Mouse (Mus musculus) liver, adult 2 months (tissue): ENCODE measurements around the gene Grin3b. TPM values are rescaled to one million over a fixed set of nuclear protein-coding genes. Genes with fewer than 3 reads are reported as not detected.

Source experiments
- DNase-seq: peaks from one replicate; pipeline ENCODE4 v3.0.0-alpha.2; 2011; ENCODE audit warnings: low read depth, low spot score; ENCODE audit errors: extremely low read depth
- H3K27ac ChIP-seq: fragments of 200-500 bp; replicated peaks from 2 replicates; pipeline ENCODE4 v1.5.1; 2012; ENCODE audit warnings: low read depth, mild to moderate bottlenecking, control low read depth, inconsistent platforms, low read length; ENCODE audit not compliant: insufficient read depth
- H3K27me3 ChIP-seq: fragments of 200-500 bp; 2 replicates; pipeline ENCODE4 v1.6.1; 2012; ENCODE audit warnings: mild to moderate bottlenecking, moderate library complexity, low read length, inconsistent platforms; ENCODE audit not compliant: control insufficient read depth, insufficient read depth
- H3K36me3 ChIP-seq: fragments of 200-500 bp; 2 replicates; pipeline ENCODE4 v1.6.1; 2012; ENCODE audit warnings: low read length, inconsistent platforms; ENCODE audit not compliant: control insufficient read depth, insufficient read depth
- H3K4me1 ChIP-seq: fragments of 200-500 bp; 2 replicates; pipeline ENCODE4 v1.6.1; 2011; ENCODE audit warnings: low read length; ENCODE audit not compliant: control insufficient read depth, insufficient read depth
- H3K4me3 ChIP-seq: fragments of 200-500 bp; 2 replicates; pipeline ENCODE4 v1.5.1; 2011; ENCODE audit warnings: low read depth, mild to moderate bottlenecking, control low read depth, low read length, moderate library complexity; ENCODE audit not compliant: insufficient read depth
- H3K79me2 ChIP-seq: fragments of 200-500 bp; 2 replicates; pipeline ENCODE4 v1.6.1; 2012; ENCODE audit warnings: inconsistent platforms, mild to moderate bottlenecking, low read length, moderate library complexity; ENCODE audit not compliant: control insufficient read depth, insufficient read depth
- H3K9ac ChIP-seq: fragments of 200-500 bp; 2 replicates; pipeline ENCODE4 v1.6.1; 2012; ENCODE audit warnings: low read depth, mild to moderate bottlenecking, control low read depth, inconsistent platforms, low read length
- CTCF ChIP-seq: fragments of 200-500 bp; IDR thresholded peaks from 2 replicates; pipeline ENCODE4 v1.5.1; 2011; ENCODE audit warnings: low read depth, low read length, control low read depth
- POLR2A ChIP-seq: fragments of 200-500 bp; IDR thresholded peaks from 2 replicates; pipeline ENCODE4 v1.6.1; 2011; ENCODE audit warnings: low read length, control low read depth; ENCODE audit not compliant: insufficient read depth; ENCODE audit errors: extremely low read depth
- WGBS: fragments of 180-500 bp; shearing (Covaris S2); methylation state at CpG from one replicate; pipeline ENCODE4 v1.1.7; 2018; 5-methylcytosine and 5-hydroxymethylcytosine counted together
- polyA plus RNA-seq: library from polyadenylated mRNA; depleted of rRNA; stranded (reverse); fragments of >200 nt; gene quantifications from 2 replicates; pipeline ENCODE4 v1.2.3, GENCODE M21; 2012
- total RNA-seq: library from RNA; depleted of rRNA; stranded (reverse); fragments of >200 nt; gene quantifications from 2 replicates; pipeline ENCODE4 v1.2.3, GENCODE M21; 2014

Gene Grin3b
- total and polyA plus RNA-seq, 2 experiments, result 0.18 to 0.45 TPM

DNA sequence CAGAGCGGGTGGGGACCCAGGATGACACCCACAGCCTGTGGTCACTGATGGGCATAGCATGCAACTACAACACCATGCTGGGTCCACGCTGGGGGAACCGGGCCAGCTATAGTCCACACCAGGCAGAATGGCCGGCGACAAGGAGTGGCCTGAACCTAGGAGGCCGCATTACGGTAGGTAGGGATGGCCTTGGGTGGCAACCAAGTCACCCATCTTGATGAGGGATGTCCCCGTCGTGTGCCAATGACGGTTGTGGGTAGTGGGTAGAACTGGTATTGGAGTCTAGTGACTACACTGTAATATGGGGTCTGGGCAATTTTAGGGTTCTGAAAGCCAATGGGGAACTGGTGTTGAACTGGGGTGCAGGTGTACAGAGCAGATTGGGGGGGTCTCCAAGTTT lies 46.4 kb downstream of the Grin3b start:
- Histone ChIP-seq H3K9ac (peak overlapping the region; percentile 66), H3K27me3 (no peaks in the 10 kb centered on the region), H3K36me3 (no peaks in the 10 kb centered on the region)

DNA sequence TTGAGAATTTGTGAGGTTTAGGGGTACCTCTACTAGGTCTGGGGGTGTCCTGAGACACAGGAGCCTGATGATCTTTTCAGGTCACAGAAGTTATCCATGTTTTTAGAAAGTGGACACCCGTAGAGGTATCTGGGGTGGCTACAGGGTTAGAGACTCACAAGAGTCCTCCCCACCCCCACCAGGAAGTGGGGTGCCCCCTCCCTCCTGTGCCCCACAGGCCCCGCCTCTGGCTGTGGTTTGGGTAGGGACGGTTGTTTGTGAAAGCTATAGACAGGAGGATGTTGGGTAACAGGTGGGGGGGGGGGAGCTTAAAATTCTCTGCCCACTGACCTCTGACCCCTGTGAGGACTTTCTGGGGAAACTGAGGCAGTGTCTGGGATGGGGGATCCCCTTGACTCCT lies 46.8 kb downstream of the Grin3b start:
- Histone ChIP-seq H3K27me3 (no peaks in the 10 kb centered on the region), H3K9ac (peak overlapping the region; percentile 70), H3K4me3 (peak overlapping the region; percentile 59), H3K79me2 (no peaks in the 10 kb centered on the region), H3K36me3 (no peaks in the 10 kb centered on the region), H3K27ac (peak overlapping the region; percentile 29), H3K4me1 (no peaks in the 10 kb centered on the region)
- no peak for DNase-seq
- TF ChIP-seq POLR2A (no peak), CTCF (no peak)
- WGBS, result 44% methylated on average over 3 of the region's 3 CpGs

More for the DNA sequence above, 46.4 kb downstream of the Grin3b start:
- peak overlapping the region; percentile 59 for H3K4me3 ChIP-seq
- peak overlapping the region; percentile 17 for H3K27ac ChIP-seq
- DNase-seq, result no peak
- no peaks in the 10 kb centered on the region for H3K79me2 ChIP-seq
- no peak for TF ChIP-seq POLR2A
- WGBS, result 76% methylated on average over 10 of the region's 10 CpGs
- H3K4me1 ChIP-seq, result no peaks in the 10 kb centered on the region

DNA sequence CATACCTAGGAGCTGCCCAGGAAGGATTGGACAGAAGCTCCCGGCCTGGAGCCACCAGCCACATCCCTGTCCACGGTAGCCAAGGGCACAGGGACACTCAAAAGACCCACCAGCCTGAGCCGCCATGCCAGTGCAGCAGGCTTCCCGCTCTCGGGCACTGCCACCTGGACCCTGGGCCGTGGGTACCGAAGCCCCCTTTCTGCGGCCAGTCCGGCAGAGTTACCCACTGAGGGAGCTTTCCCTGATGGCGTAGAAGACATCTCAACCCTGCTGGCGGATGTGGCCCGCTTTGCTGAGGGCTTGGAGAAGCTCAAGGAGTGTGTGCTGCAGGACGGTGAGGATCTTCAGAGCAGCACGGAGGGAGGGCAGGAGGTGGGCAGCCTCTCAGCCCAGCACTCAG lies 47.3 kb downstream of the Grin3b start:
- Histone ChIP-seq H3K79me2 (no peaks in the 10 kb centered on the region), H3K27me3 (no peaks in the 10 kb centered on the region), H3K36me3 (no peaks in the 10 kb centered on the region), H3K4me1 (no peaks in the 10 kb centered on the region), H3K9ac (peak overlapping the region; percentile 70), H3K27ac (peak overlapping the region; percentile 29), H3K4me3 (peak overlapping the region; percentile 35)
- TF ChIP-seq POLR2A (no peak), CTCF (no peak)
- DNase-seq, result no peak
- 75% methylated on average over 14 of the region's 14 CpGs for WGBS

DNA sequence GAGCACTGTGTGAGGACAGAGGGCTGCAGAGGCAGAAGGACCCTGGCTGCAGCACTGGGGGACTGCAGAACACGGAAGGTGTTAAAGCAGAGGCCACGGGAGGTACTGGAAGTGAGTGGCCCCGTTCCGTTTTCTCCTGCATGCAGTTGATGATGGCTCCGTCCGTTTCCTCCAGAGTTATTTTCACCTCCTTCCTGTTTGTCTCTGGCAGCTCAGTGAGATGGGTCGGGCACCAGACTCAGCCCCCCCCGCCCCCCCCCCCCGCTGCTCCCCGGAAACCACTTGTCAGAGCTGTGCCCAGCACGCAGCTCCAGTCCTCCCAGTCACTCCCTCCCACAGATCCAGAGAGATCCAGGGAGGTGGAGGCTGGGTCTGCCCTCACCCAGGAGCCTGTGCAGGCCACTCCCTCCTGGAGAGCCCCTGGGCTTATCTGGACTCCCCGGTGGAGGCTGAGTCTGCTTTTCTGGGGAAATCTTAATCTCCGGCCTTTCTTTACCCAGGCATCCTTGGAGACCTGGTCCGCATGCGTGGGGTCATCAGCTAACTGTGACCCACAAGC lies 48.3 kb downstream of the Grin3b start:
- WGBS, result 16% methylated on average over 15 of the region's 15 CpGs
- Histone ChIP-seq H3K79me2 (no peaks in the 10 kb centered on the region), H3K4me3 (peak overlapping the region; percentile 34; the same call in 1 of the 2 replicates), H3K9ac (peak overlapping the region; percentile 55), H3K27ac (peak overlapping the region; percentile 75), H3K4me1 (no peaks in the 10 kb centered on the region), H3K27me3 (no peaks in the 10 kb centered on the region), H3K36me3 (no peaks in the 10 kb centered on the region)
- no peak for TF ChIP-seq CTCF
- no peak for TF ChIP-seq POLR2A
- no peak for DNase-seq

DNA sequence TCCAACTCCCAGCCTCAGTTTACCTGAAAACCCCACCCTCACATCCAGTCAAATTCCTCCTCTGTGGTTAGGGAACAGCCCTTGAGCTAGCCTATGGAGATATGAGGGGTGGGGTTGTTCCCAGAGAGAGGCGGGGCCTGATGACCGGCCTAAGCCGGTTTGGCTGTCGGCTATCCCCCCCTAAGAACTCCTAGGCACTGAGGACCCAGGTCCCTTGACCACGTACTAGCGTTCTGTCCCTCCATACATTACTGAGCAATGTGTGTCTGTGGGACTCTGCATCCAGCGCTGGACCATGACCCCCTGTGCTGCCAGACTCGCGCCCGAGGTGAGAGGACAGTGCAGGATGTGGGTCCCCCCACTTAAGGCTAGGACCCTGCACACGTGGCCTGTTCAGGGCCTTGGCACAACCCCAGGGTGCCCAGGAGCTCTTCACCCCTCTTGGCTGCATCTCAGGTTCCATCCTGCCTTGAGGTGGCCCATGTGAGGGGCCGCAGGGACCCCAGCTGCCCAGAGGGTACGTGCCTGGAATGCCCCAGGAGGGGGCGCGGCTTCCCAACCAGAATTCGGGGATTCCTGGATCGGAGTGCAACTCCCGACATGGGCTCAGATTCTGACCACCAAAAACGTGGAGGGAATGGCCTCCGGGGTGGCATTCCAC lies 49.1 kb downstream of the Grin3b start:
- no peak for DNase-seq

DNA sequence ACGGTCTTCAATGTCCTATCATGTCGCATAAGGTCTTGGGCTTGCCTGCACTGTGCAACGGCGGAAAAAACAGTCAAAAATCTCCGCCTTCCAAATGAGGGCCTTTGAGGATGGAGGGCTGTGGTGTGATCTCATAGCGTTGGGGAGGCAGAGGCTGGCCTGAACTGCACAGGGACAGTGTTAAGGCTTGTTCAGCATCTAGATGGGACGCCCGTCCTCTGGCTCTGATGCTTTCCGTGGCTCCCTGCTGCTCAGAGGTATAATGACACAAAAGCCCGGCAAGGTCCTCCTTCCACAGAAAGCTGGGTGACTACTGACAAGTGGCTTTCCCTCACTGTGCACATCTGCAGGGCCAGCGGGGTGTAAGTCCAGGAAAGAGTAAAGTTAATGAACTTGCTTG lies 49.7 kb downstream of the Grin3b start:
- H3K27me3 ChIP-seq, result no peaks in the 10 kb centered on the region
- no peak overlapping the region for H3K4me3 ChIP-seq
- H3K9ac ChIP-seq, result no peak overlapping the region
- TF ChIP-seq POLR2A (no peak), CTCF (no peak)
- no peaks in the 10 kb centered on the region for H3K4me1 ChIP-seq
- no peaks in the 10 kb centered on the region for H3K36me3 ChIP-seq
- no peak overlapping the region for H3K27ac ChIP-seq
- no peak for DNase-seq
- 61% methylated on average over 11 of the region's 11 CpGs for WGBS
- H3K79me2 ChIP-seq, result no peaks in the 10 kb centered on the region

More for the DNA sequence above, 49.1 kb downstream of the Grin3b start:
- TF ChIP-seq CTCF, result no peak
- TF ChIP-seq POLR2A, result no peak
- Histone ChIP-seq H3K4me3 (peak overlapping the region; percentile 14; the same call in 1 of the 2 replicates), H3K4me1 (no peaks in the 10 kb centered on the region), H3K9ac (0 out of 2 replicates have a peak overlapping the region, but pooled peaks have one; percentile 26), H3K27me3 (no peaks in the 10 kb centered on the region), H3K27ac (peak overlapping the region; percentile 39), H3K36me3 (no peaks in the 10 kb centered on the region), H3K79me2 (no peaks in the 10 kb centered on the region)
- WGBS, result 26% methylated on average over 20 of the region's 20 CpGs
